Mouse (Mus musculus): Measurements from ENCODE around the gene Sorbs2. TPM values are rescaled to one million over a fixed set of nuclear protein-coding genes. Genes with fewer than 3 reads are reported as not detected.

The Sorbs2 gene
- total and polyA plus RNA-seq, 2 experiments from 2014 or later, result 36.1 to 79.5 TPM

- DNase-seq (ENCODE audit: low spot score) (no peak), ATAC-seq (ENCODE audit: low FRiP score) (no peak)
- no peak for TF ChIP-seq CTCF (IDR thresholded peaks at IDR 0.05)
- Histone ChIP-seq H3K36me3 (ENCODE audit: insufficient read depth, low read length) (no peaks in the 10 kb centered on the region), H3K27ac (ENCODE audit: low read depth, low read length) (no peak overlapping the region), H3K4me1 (ENCODE audit: insufficient read depth, low read length) (no peaks in the 10 kb centered on the region), H3K9ac (replicated peaks; ENCODE audit: low read length, poor library complexity, severe bottlenecking) (no peak overlapping the region), H3K4me3 (ENCODE audit: low read depth, low read length) (no peak overlapping the region), H3K4me2 (ENCODE audit: low read depth, low read length, poor library complexity, severe bottlenecking) (no peak overlapping the region), H3K9me3 (ENCODE audit: low read length) (no peaks in the 10 kb centered on the region), H3K27me3 (ENCODE audit: insufficient read depth, low read length) (no peaks in the 10 kb centered on the region)
- 87% methylated on average over 7 of the region's 7 CpGs for WGBS
Measured at GRCm38 (mm10) chr8:45503971-45504370, 3.6 kb upstream of the Sorbs2 start.

GRCm38 (mm10) chr8:45506376-45506775 is 1.2 kb upstream of the Sorbs2 start:
- Histone ChIP-seq H3K36me3 (ENCODE audit: insufficient read depth, low read length) (no peaks in the 10 kb centered on the region), H3K4me3 (ENCODE audit: low read depth, low read length) (no peak overlapping the region), H3K9ac (replicated peaks; ENCODE audit: low read length, poor library complexity, severe bottlenecking) (no peak overlapping the region), H3K4me1 (ENCODE audit: insufficient read depth, low read length) (peaks cover 3% of the 10 kb centered on the region; the same call in 1 of the 2 replicates), H3K4me2 (ENCODE audit: low read depth, low read length, poor library complexity, severe bottlenecking) (no peak overlapping the region), H3K9me3 (ENCODE audit: low read length) (no peaks in the 10 kb centered on the region), H3K27ac (ENCODE audit: low read depth, low read length) (no peak overlapping the region), H3K27me3 (ENCODE audit: insufficient read depth, low read length) (no peaks in the 10 kb centered on the region)
- WGBS, result 83% methylated on average over 4 of the region's 4 CpGs
- TF ChIP-seq CTCF (IDR thresholded peaks at IDR 0.05), result no peak
- DNase-seq (ENCODE audit: low spot score), result no peak
- no peak for ATAC-seq (ENCODE audit: low FRiP score)

GRCm38 (mm10) chr8:45507277-45507633 is 333 bp upstream of the Sorbs2 start:
- ATAC-seq (ENCODE audit: low FRiP score) (peak; percentile 76), DNase-seq (ENCODE audit: low spot score) (peak; percentile 69)
- Histone ChIP-seq H3K9ac (replicated peaks; ENCODE audit: low read length, poor library complexity, severe bottlenecking) (peak overlapping the region; percentile 64), H3K4me3 (ENCODE audit: low read depth, low read length) (peak overlapping the region; percentile 51), H3K9me3 (ENCODE audit: low read length) (no peaks in the 10 kb centered on the region), H3K27me3 (ENCODE audit: insufficient read depth, low read length) (no peaks in the 10 kb centered on the region), H3K4me1 (ENCODE audit: insufficient read depth, low read length) (peaks cover 3% of the 10 kb centered on the region; the same call in 1 of the 2 replicates), H3K36me3 (ENCODE audit: insufficient read depth, low read length) (no peaks in the 10 kb centered on the region), H3K27ac (ENCODE audit: low read depth, low read length) (peak overlapping the region; percentile 89), H3K4me2 (ENCODE audit: low read depth, low read length, poor library complexity, severe bottlenecking) (peak overlapping the region; percentile 60)
- WGBS, result 21% methylated on average over 8 of the region's 8 CpGs
- no peak for TF ChIP-seq CTCF (IDR thresholded peaks at IDR 0.05)

- 12% methylated on average over 7 of the region's 7 CpGs for WGBS
- no peak for TF ChIP-seq CTCF (IDR thresholded peaks at IDR 0.05)
- Histone ChIP-seq H3K9me3 (ENCODE audit: low read length) (no peaks in the 10 kb centered on the region), H3K9ac (replicated peaks; ENCODE audit: low read length, poor library complexity, severe bottlenecking) (peak overlapping the region; percentile 64), H3K36me3 (ENCODE audit: insufficient read depth, low read length) (no peaks in the 10 kb centered on the region), H3K4me3 (ENCODE audit: low read depth, low read length) (peak overlapping the region; percentile 51), H3K4me1 (ENCODE audit: insufficient read depth, low read length) (peaks cover 3% of the 10 kb centered on the region; the same call in 1 of the 2 replicates), H3K27me3 (ENCODE audit: insufficient read depth, low read length) (no peaks in the 10 kb centered on the region), H3K27ac (ENCODE audit: low read depth, low read length) (peak overlapping the region; percentile 89), H3K4me2 (ENCODE audit: low read depth, low read length, poor library complexity, severe bottlenecking) (peak overlapping the region; percentile 60)
- DNase-seq (ENCODE audit: low spot score) (peak; percentile 21), ATAC-seq (ENCODE audit: low FRiP score) (peak; percentile 25; the same call in 1 of the 2 replicates)
Measured at GRCm38 (mm10) chr8:45508521-45509104, 1.0 kb downstream of the Sorbs2 start.

GRCm38 (mm10) chr8:45512369-45512768 is 4.8 kb downstream of the Sorbs2 start:
- Histone ChIP-seq H3K4me1 (ENCODE audit: insufficient read depth, low read length) (peaks cover 3% of the 10 kb centered on the region; the same call in 1 of the 2 replicates), H3K9ac (replicated peaks; ENCODE audit: low read length, poor library complexity, severe bottlenecking) (no peak overlapping the region), H3K36me3 (ENCODE audit: insufficient read depth, low read length) (no peaks in the 10 kb centered on the region), H3K4me2 (ENCODE audit: low read depth, low read length, poor library complexity, severe bottlenecking) (no peak overlapping the region), H3K4me3 (ENCODE audit: low read depth, low read length) (no peak overlapping the region), H3K27ac (ENCODE audit: low read depth, low read length) (no peak overlapping the region), H3K27me3 (ENCODE audit: insufficient read depth, low read length) (no peaks in the 10 kb centered on the region), H3K9me3 (ENCODE audit: low read length) (no peaks in the 10 kb centered on the region)
- ATAC-seq (ENCODE audit: low FRiP score), result no peak
- TF ChIP-seq CTCF (IDR thresholded peaks at IDR 0.05), result no peak
- DNase-seq (ENCODE audit: low spot score), result no peak

GRCm38 (mm10) chr8:45521595-45521994 is 14.0 kb downstream of the Sorbs2 start:
- no peak overlapping the region for H3K27ac ChIP-seq (ENCODE audit: low read depth, low read length)
- no peak overlapping the region for H3K4me2 ChIP-seq (ENCODE audit: low read depth, low read length, poor library complexity, severe bottlenecking)
- no peaks in the 10 kb centered on the region for H3K9me3 ChIP-seq (ENCODE audit: low read length)
- no peak for TF ChIP-seq CTCF (IDR thresholded peaks at IDR 0.05)
- no peaks in the 10 kb centered on the region for H3K27me3 ChIP-seq (ENCODE audit: insufficient read depth, low read length)
- no peaks in the 10 kb centered on the region for H3K36me3 ChIP-seq (ENCODE audit: insufficient read depth, low read length)
- H3K4me3 ChIP-seq (ENCODE audit: low read depth, low read length), result no peak overlapping the region
- H3K4me1 ChIP-seq (ENCODE audit: insufficient read depth, low read length), result no peaks in the 10 kb centered on the region
- DNase-seq (ENCODE audit: low spot score) (no peak), ATAC-seq (ENCODE audit: low FRiP score) (no peak)
- WGBS, result 65% methylated on average over 6 of the region's 6 CpGs
- H3K9ac ChIP-seq (replicated peaks; ENCODE audit: low read length, poor library complexity, severe bottlenecking), result no peak overlapping the region
